Mouse (Mus musculus) ES-E14 (cell line): ENCODE measurements at regions not wholly inside any gene's neighbourhood (a gene's known extent, or its start where the extent isn't known, plus 50 kb on each side); places are given as distances from the start of the nearest gene placed in this dataset.

Experiments used
- HCFC1 ChIP-seq: IDR thresholded peaks from 2 replicates; pipeline ENCODE4 v1.6.1; 2012; ENCODE audit warnings: low read length, inconsistent platforms, borderline replicate concordance; ENCODE audit not compliant: insufficient read depth
- MAFK ChIP-seq: IDR thresholded peaks from 2 replicates; pipeline ENCODE4 v1.6.1; 2014; ENCODE audit warnings: mild to moderate bottlenecking, low read depth, low read length, inconsistent platforms; ENCODE audit not compliant: insufficient read depth

DNA sequence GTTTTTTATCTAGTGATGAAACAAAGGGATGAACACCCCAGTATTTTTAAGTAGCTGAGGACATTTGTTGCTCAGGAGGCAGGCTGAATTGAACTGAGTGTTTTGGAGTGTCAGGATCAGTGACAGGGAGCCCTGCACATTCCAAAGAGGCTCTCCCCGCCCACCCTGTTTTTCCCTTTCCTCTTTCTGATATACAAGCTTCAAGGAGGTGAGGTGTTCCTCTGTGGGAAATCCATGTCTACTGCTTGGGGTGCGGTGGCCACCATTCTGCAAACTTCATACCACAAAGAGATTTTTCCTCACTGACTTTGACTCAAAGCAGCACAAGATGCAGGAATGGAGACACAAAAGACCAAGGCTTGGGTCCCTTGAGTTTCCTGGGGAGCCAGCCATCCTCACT, 180.5 kb upstream of the Unc93a2 start:
- TF ChIP-seq MAFK: no peak
- no peak for TF ChIP-seq HCFC1
